Mouse (Mus musculus) cerebellum, postnatal 10 days (tissue): ENCODE measurements at regions not wholly inside any gene's neighbourhood (a gene's known extent, or its start where the extent isn't known, plus 50 kb on each side); places are given as distances from the start of the nearest gene placed in this dataset.

Experiments used
- DNase-seq, 2 experiments: peaks; one replicate each; pipeline ENCODE4 v3.0.0; 2021; ENCODE audit warnings: mixed read lengths in 2 of 2

GRCm38 (mm10) chr10:98584776-98585175, 329.4 kb upstream of the Atp2b1 start:
- peak in 1 of 2 experiments; percentile 10 for DNase-seq

GRCm38 (mm10) chr10:98589726-98590125, 324.5 kb upstream of the Atp2b1 start:
- no peak for DNase-seq

DNA sequence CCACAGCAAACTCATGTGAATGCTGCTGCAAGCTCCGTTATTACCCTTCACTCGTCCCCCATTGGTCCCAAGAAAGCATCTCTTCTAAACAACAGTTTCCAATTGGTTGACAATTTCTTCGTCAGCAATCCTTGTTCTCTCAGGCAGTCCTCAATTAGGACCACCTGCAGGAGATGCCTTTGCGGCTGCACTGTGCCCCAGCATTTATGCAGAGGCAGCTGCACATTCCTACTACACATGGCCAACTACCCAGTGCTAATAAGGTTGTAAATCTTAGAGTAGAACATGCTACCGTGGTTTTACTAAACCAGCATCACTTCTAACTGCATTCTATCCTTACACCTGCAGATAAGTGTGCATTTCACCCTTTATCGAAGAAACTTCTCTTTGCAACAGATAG, 322.1 kb upstream of the Atp2b1 start:
- no peak for DNase-seq

- no peak for DNase-seq
Observed at GRCm38 (mm10) chr10:98593910-98594309, 320.3 kb upstream of the Atp2b1 start.

DNA sequence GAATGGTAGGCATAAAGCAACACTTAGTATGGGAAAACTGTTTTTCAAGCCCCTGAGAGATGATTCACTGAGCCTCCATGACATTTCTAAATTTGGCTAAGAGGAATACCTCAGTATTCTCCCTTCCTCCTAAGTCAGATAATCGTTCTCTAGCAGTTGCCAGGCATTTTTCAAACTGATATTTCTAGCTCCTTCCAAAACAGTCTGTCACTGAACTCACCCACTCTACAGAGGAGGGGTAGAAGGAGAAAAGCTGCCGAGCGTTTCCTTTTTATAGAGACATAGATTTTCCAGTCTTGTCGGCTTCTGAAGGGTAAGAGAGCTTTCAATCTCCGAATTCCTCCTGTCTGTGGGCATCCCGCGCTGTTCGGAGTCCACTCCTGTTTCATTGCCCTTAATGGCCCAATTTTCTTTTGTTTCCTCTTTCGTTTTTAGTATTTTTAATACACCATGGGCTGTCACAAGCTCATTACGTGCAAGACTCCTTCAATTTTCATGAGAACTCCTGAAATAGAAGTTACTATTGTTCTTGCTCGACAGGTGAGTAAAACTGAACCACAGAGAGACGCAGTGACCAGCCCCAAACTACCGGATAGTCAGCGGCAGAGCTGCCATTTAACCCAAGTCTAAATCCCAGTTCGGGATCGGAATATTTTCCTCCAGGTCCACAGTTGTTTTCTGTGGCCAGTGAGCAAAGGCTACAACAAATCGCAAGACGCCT, 305.8 kb upstream of the Atp2b1 start:
- no peak for DNase-seq

GRCm38 (mm10) chr10:98610708-98611107, 303.5 kb upstream of the Atp2b1 start:
- no peak for DNase-seq

- no peak for DNase-seq
Observed at GRCm38 (mm10) chr10:98611707-98612360, 302.4 kb upstream of the Atp2b1 start.

DNA sequence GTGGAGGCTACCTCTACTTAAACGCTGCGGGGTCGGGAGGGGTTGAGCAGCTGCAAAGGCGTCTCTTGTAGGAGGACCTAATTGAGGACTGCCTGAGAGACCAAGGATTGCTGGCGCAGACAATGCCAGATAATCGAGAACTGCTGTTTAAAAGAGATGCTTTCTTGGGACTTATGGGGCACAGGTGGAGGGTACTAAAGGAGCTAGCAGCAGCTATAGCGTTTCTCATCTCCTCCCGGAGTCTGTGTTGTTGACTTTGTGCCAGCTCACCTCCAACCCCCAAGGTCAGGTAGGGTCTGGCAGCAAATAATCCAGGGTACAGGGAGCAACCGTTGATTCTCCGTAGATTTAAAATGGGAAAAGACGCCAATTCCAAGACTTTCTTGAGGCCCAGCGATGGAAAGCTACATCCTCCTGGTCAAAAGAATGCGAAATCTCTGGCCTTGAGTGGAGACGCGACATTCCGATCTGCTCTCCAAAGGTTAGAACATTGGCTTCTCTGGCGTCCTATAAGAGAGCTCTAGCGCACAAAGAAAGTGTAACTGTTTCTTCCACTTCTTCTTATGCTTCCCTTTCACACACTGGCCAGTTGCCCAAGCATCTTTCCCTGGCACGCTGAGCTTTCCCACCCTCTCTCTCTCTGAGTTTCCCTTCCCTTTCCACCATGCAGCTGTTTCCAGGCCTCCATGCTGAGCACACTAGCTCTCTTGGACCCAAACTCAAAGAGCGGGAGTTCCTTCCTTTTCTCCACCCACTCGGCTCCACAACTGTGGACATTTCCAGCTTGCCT, 295.3 kb upstream of the Atp2b1 start:
- DNase-seq: peak; percentile 20 to 34

DNA sequence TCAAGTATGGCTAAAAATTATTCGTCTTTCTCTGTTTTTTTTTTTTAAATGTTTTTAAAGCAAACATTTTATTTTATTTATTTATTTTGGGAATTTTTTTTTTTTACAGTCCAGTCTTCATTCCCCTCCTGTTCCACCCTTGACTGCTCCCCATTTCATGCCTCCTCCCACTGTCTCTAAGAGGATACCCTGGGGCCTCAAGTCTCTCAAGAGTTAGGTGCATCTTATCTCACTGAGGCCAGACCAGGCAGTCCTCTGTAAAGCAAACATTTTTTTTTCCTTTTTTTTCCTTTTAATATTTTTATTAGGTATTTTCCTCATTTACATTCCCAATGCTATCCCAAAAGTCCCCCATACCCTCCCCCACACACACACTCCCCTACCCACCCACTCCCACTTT, 290.1 kb upstream of the Atp2b1 start:
- no peak for DNase-seq

DNA sequence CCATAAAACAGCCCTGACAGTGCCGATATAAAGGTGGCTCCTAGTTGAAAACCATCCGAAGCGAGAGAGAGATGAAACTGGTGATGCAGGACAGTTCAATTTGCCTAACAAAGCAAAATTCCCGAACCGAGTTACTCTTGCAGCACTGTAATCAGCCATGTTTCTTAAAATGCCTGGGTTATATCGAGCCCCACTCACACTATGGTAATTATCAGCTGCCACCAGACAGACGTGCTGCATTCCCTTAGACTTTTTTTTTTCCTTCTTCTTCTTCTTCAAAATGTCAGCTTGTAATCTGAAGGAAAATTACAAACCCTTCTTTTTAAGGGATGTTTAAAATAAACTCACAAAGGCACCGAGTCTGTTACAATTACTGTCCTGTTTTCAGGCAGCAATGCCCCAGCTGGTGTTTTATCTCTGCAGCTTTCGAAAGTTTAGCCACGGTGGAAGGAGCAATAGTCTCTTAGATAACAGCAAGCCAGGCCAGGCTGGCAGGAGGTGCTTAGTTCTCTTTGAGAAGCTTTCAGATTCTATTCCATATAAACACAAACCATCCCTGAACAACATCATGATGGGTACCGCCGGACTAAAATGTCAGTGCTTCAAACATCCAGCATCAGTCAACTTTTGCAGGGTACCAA, 289.4 kb upstream of the Atp2b1 start:
- no peak for DNase-seq

GRCm38 (mm10) chr10:98628191-98628590, 286.0 kb upstream of the Atp2b1 start:
- DNase-seq: no peak

GRCm38 (mm10) chr10:98629248-98629647, 285.0 kb upstream of the Atp2b1 start:
- DNase-seq: no peak

DNA sequence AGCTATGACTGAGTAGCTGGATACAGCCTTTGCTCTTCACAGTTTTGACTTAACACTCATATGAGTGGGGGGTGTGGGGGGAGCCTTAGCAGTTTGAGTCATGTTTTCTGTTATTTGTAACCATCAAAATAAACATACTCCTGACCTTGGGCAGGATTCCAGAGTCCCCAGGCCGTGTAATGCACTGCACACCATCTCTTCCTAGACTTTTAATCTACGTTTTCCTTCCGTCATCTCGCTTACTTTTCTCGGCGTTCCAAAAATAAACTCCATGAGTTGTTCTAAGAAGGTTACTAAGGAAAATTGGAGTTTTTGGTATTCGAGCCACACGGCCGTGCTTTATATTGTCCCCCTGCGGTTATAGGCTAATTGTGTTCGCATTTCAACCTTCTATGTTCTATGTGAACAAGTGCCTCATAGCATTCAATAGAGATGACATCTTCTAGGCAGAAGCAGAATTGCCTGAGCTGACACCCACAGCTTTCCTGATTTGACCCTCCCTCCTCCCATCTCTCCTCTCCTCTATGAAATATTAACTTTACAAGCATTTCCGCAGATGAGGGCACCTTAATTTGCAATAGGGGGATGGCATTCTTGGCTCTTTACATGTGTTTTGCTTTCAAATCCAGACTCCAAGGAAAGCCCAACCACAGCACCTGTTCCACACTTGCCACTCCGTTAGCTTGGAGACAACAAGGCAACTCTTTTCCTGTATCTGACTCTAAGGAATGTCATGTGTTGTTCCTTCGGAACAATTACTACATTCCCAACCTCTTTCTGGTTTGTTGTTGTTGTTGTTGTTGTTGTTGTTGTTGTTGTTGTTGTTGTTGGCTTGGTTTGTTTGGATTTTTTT, 276.2 kb upstream of the Atp2b1 start:
- no peak for DNase-seq

DNA sequence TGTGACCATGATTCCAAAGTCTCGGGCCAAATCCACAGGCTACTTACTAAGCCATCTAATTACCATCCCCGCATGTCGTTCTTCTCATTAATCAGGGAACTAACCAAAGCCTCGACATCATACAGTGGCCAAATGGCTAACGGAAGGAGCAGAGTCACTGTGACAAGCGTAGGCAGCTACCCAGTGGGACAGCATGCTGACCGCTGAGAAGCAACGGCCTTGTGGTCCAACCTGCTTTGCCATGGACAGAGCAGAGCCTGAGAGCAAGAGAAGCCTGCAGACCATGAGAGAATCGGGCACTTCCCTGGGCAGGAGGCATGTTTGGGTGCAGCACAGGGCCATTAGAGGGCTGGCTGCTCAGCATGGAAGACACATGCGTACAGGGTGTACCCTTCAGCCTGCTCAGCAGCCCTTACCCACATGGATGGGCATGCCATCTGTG, 268.5 kb upstream of the Atp2b1 start:
- peak; percentile 80 to 87 for DNase-seq

GRCm38 (mm10) chr10:98646311-98646999, 267.8 kb upstream of the Atp2b1 start:
- DNase-seq: peak; percentile 17 to 49

GRCm38 (mm10) chr10:98648710-98649245, 265.4 kb upstream of the Atp2b1 start:
- no peak for DNase-seq

GRCm38 (mm10) chr10:98650533-98650932, 263.7 kb upstream of the Atp2b1 start:
- DNase-seq: no peak

GRCm38 (mm10) chr10:98651127-98651526, 263.1 kb upstream of the Atp2b1 start:
- DNase-seq: no peak

- no peak for DNase-seq
Observed at GRCm38 (mm10) chr10:98651599-98651998, 262.6 kb upstream of the Atp2b1 start.

DNA sequence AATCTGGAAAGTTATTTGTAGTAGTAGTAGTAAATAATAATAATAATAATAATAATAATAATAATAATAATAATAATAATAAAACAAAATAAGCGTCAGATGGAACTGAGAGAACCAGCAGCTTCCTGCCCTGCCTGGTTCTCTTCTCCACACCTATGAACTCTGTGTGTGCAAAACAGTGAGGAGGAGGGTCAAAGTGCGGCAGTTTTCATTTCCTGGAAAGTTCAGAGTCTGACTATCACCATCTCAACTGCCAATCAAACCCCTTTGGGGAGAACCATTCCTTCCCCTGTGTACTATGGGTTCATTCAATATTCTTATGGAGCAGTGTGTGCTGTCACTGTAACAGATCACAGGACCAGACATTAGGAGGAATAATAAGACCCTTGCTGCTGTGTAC, 262.1 kb upstream of the Atp2b1 start:
- no peak for DNase-seq

GRCm38 (mm10) chr10:98660747-98661146, 253.5 kb upstream of the Atp2b1 start:
- peak in 1 of 2 experiments; percentile 17 for DNase-seq
